Mouse (Mus musculus) MEL (cell line): ENCODE results near the gene Gpbp1l1.

Source experiments
- EP300 ChIP-seq, 2 experiments: IDR thresholded peaks; 2 replicates each; pipeline ENCODE4 v1.6.1; 2011; ENCODE audit warnings: improper control_type of control experiment in 2 of 2, low read length in 2 of 2, low read depth in 1 of 2, mild to moderate bottlenecking in 1 of 2
- MYC ChIP-seq: IDR thresholded peaks from 2 replicates; pipeline ENCODE4 v1.6.1; 2011; ENCODE audit warnings: low read depth, mild to moderate bottlenecking, low read length, improper control_type of control experiment, moderate library complexity
- USF1 ChIP-seq: IDR thresholded peaks from 2 replicates; pipeline ENCODE4 v1.6.1; 2014; ENCODE audit warnings: low read depth, mild to moderate bottlenecking, inconsistent platforms, low read length, improper control_type of control experiment, moderate library complexity

- TF ChIP-seq USF1 (no peak), MYC (no peak), EP300 (IDR thresholded peaks at IDR 0.05; ENCODE audit: low read depth in 1 of 2, low read length in 2 of 2) (no peak)
These were observed 38.9 kb downstream of the Gpbp1l1 start, which contains the start of gene Ccdc17 for GRCm38 (mm10) chr4:116596379-116596778.
